Mouse (Mus musculus): ENCODE data around the gene Ctxn2. TPM values are rescaled to one million over a fixed set of nuclear protein-coding genes. Genes with fewer than 3 reads are reported as not detected.

Ctxn2 gene
- polyA plus RNA-seq, 1 experiment from 2014 or later: 0.24 TPM

Other genes with a start within 250 kb of the Ctxn2 start
- gene Slc24a5, start 68.6 kb upstream of the Ctxn2 start, polyA plus RNA-seq (2016; fragmentation: Nextera tagmentation; extraction: Ambion mirVana): 5.2 and 5.4 TPM in 2 replicates
- 220 and 294 TPM in 2 replicates for gene Myef2, start 13.0 kb upstream of the Ctxn2 start, polyA plus RNA-seq (2016; fragmentation: Nextera tagmentation; extraction: Ambion mirVana)
- not detected in 2 replicates for gene Slc12a1, start 15.8 kb downstream of the Ctxn2 start, polyA plus RNA-seq (2016; fragmentation: Nextera tagmentation; extraction: Ambion mirVana)
- 224 and 225 TPM in 2 replicates for gene Dut, start 110.5 kb downstream of the Ctxn2 start, polyA plus RNA-seq (2016; fragmentation: Nextera tagmentation; extraction: Ambion mirVana)

Measured in forebrain, embryonic 12.5 days (tissue).